Mouse (Mus musculus): ENCODE results near the gene Slc4a1.
A peak's percentile ranks its signal among the peaks of the same experiment; 100 is the strongest.

Slc4a1 gene

GRCm38 (mm10) chr11:102375196-102376173 is 9.5 kb upstream of the Slc4a1 start:
- peak; percentile 56 for DNase-seq (ENCODE audit: low read depth, low spot score)

GRCm38 (mm10) chr11:102374108-102374725 is 8.2 kb upstream of the Slc4a1 start:
- DNase-seq (ENCODE audit: low read depth, low spot score) = no peak

GRCm38 (mm10) chr11:102373646-102374045 is 7.6 kb upstream of the Slc4a1 start:
- no peak for DNase-seq (ENCODE audit: low read depth, low spot score)

- no peak for DNase-seq (ENCODE audit: low read depth, low spot score)
These were observed 6.9 kb upstream of the Slc4a1 start for GRCm38 (mm10) chr11:102372936-102373335.

- DNase-seq (ENCODE audit: low read depth, low spot score) = no peak
These were observed 6.1 kb upstream of the Slc4a1 start for GRCm38 (mm10) chr11:102371926-102372685.

- DNase-seq (ENCODE audit: low read depth, low spot score) = no peak
These were observed 4.3 kb upstream of the Slc4a1 start for GRCm38 (mm10) chr11:102370285-102370684.

GRCm38 (mm10) chr11:102369263-102369662 is 3.3 kb upstream of the Slc4a1 start:
- no peak for DNase-seq (ENCODE audit: low read depth, low spot score)

- no peak for DNase-seq (ENCODE audit: low read depth, low spot score)
These were observed 2.3 kb upstream of the Slc4a1 start for GRCm38 (mm10) chr11:102368347-102368746.

- DNase-seq (ENCODE audit: low read depth, low spot score) = no peak
These were observed 1.7 kb upstream of the Slc4a1 start for GRCm38 (mm10) chr11:102367504-102368280.

GRCm38 (mm10) chr11:102365699-102366098 is 304 bp downstream of the Slc4a1 start:
- DNase-seq (ENCODE audit: low read depth, low spot score) = no peak

GRCm38 (mm10) chr11:102364570-102365371 is 1.2 kb downstream of the Slc4a1 start:
- DNase-seq (ENCODE audit: low read depth, low spot score) = peak; percentile 25

GRCm38 (mm10) chr11:102363623-102364022 is 2.4 kb downstream of the Slc4a1 start:
- DNase-seq (ENCODE audit: low read depth, low spot score) = peak; percentile 31

GRCm38 (mm10) chr11:102361776-102362495 is 4.1 kb downstream of the Slc4a1 start:
- no peak for DNase-seq (ENCODE audit: low read depth, low spot score)

GRCm38 (mm10) chr11:102358365-102358764 is 7.6 kb downstream of the Slc4a1 start:
- DNase-seq (ENCODE audit: low read depth, low spot score) = no peak

- DNase-seq (ENCODE audit: low read depth, low spot score) = no peak
These were observed 9.2 kb downstream of the Slc4a1 start for GRCm38 (mm10) chr11:102356636-102357350.

- no peak for DNase-seq (ENCODE audit: low read depth, low spot score)
These were observed 9.8 kb downstream of the Slc4a1 start for GRCm38 (mm10) chr11:102356190-102356589.

GRCm38 (mm10) chr11:102355501-102355900 is 10.5 kb downstream of the Slc4a1 start:
- no peak for DNase-seq (ENCODE audit: low read depth, low spot score)

- DNase-seq (ENCODE audit: low read depth, low spot score) = no peak
These were observed 13.0 kb downstream of the Slc4a1 start for GRCm38 (mm10) chr11:102353021-102353431.

- DNase-seq (ENCODE audit: low read depth, low spot score) = no peak
These were observed 13.6 kb downstream of the Slc4a1 start for GRCm38 (mm10) chr11:102352378-102352777.
